Mouse (Mus musculus): ENCODE measurements around the gene Tprkb. TPM values are rescaled to one million over a fixed set of nuclear protein-coding genes. Genes with fewer than 3 reads are reported as not detected.
"Not testable (repeated sequence)": the region's sequence is repeated elsewhere in the genome, so short reads cannot be mapped to it uniquely, and the experiment has no call there.

Gene Tprkb
- 61.3 and 65.1 TPM in 2 replicates for polyA plus RNA-seq (2015; fragmentation: Nextera tagmentation; extraction: Ambion mirVana)

DNA sequence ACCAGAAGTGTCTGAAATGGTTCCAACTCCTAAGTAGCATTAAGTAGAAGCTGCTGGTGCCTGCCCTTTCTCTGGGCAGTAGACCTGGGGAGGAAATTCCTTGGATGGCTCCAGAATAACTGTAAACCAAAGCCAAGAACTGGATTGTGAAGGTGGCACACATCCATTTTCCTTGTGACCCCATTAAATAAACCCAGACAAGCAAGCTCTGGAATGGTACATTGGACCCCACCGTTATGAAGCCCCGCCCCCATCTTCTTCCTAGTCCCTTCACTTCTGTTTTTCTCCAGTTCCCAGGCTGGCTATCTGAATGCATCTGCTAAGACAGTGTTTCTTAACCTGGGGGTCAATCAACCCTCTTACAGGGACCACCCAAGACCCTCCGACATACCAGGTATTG is at the start of gene Tprkb:
Gene Tprkb (plus strand): TSS at position 279 of the 400 bp plus-strand sequence.
- Histone ChIP-seq H3K4me3 (ENCODE audit: low read depth, low read length) (no peak within 1 kb of the TSS), H3K9me3 (ENCODE audit: control insufficient read depth) (no peaks in the 10 kb centered on the region), H3K27ac (ENCODE audit: low read depth, low read length) (no peak within 1 kb of the TSS), H3K27me3 (replicated peaks; ENCODE audit: control insufficient read depth, insufficient read depth, low read length) (no peaks in the 10 kb centered on the region), H3K9ac (ENCODE audit: low read depth, low read length) (no peak within 1 kb of the TSS), H3K4me1 (replicated peaks; ENCODE audit: control insufficient read depth, insufficient read depth, low read length) (0 out of 2 replicates have a peak, but pooled peaks cover 2% of the 10 kb centered on the region), H3K4me2 (replicated peaks; ENCODE audit: low read depth) (no peak within 1 kb of the TSS), H3K36me3 (ENCODE audit: control insufficient read depth, insufficient read depth) (no peaks in the 10 kb centered on the region)
- 72% methylated on average over 3 of the region's 3 CpGs for WGBS
- TF ChIP-seq CTCF (IDR thresholded peaks at IDR 0.05; ENCODE audit: low read depth): no peak
- ATAC-seq: no peak

DNA sequence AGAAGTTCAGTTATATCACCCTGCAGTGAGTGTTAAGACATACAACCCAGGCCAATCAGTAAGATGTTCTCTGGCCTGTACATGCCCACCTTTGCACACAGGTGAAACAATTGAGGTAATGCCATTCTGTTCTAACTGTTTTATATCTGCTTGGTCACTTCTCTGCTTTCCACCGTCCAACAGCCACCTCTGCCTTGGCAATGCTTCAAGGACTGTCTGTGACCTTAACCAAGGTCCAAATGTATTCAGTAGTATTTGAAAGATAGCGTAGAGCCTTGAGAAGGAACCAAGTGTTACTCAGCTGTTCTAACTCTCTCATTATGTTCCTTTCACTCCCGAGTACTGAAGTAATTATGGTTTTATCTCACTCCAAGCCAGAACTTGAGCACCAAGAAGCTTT is 49.1 kb upstream of the Tprkb start:
- no peak for TF ChIP-seq CTCF (IDR thresholded peaks at IDR 0.05; ENCODE audit: low read depth)
- H3K36me3 ChIP-seq (ENCODE audit: control insufficient read depth, insufficient read depth): no peaks in the 10 kb centered on the region
- H3K9ac ChIP-seq (ENCODE audit: low read depth, low read length): no peak overlapping the region
- no peak overlapping the region for H3K27ac ChIP-seq (ENCODE audit: low read depth, low read length)
- 66% methylated on average over 3 of the region's 3 CpGs for WGBS
- H3K27me3 ChIP-seq (replicated peaks; ENCODE audit: control insufficient read depth, insufficient read depth, low read length): no peaks in the 10 kb centered on the region
- H3K4me3 ChIP-seq (ENCODE audit: low read depth, low read length): no peak overlapping the region
- H3K9me3 ChIP-seq (ENCODE audit: control insufficient read depth): no peaks in the 10 kb centered on the region
- ATAC-seq: no peak
- H3K4me2 ChIP-seq (replicated peaks; ENCODE audit: low read depth): no peak overlapping the region
- H3K4me1 ChIP-seq (replicated peaks; ENCODE audit: control insufficient read depth, insufficient read depth, low read length): no peaks in the 10 kb centered on the region

DNA sequence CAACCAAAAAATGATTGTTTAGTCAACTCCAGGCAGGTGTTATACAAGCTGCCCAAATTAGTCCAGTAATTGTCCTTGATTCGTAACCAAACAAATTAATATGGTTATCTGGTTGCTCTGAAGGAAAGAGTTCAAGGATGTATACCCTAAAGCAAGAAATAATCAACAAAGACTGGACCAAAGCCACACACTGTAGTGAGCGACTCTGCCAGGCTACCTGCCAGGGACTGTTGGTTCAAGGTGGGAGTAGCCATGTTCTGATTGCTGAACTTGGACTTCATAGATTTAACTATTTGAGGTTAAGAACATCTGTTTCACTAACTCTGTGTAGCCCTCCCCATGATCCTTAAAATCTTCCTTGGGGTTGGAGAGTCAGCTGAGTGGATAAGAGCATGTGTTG is 48.5 kb upstream of the Tprkb start:
- 79% methylated on average over 2 of the region's 2 CpGs for WGBS
- TF ChIP-seq CTCF (IDR thresholded peaks at IDR 0.05; ENCODE audit: low read depth): no peak

DNA sequence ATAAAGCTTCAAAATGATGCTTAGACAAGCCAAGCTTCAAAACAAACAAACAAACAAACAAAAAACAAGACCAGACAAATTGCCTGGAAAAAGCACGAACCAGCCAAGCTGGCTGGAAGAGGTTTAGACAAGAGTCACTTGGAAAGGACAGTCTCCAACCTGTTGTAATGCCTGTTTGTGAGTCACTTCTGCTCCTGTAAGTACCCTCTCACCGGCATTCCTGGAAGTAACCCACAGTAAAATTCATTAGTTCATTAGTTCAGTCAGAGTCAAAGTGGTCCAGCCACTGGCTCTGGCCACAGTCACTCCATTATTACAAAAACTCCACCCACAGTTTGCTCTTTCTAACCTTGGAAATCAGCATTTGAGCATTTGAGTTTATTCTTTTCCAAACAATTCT is 47.8 kb upstream of the Tprkb start:
- Histone ChIP-seq H3K4me3 (ENCODE audit: low read depth, low read length) (no peak overlapping the region), H3K9me3 (ENCODE audit: control insufficient read depth) (no peaks in the 10 kb centered on the region), H3K27me3 (replicated peaks; ENCODE audit: control insufficient read depth, insufficient read depth, low read length) (no peaks in the 10 kb centered on the region), H3K4me2 (replicated peaks; ENCODE audit: low read depth) (no peak overlapping the region), H3K27ac (ENCODE audit: low read depth, low read length) (no peak overlapping the region), H3K9ac (ENCODE audit: low read depth, low read length) (no peak overlapping the region), H3K36me3 (ENCODE audit: control insufficient read depth, insufficient read depth) (no peaks in the 10 kb centered on the region), H3K4me1 (replicated peaks; ENCODE audit: control insufficient read depth, insufficient read depth, low read length) (no peaks in the 10 kb centered on the region)
- 88% methylated on average over 2 of the region's 2 CpGs for WGBS
- no peak for ATAC-seq
- TF ChIP-seq CTCF (IDR thresholded peaks at IDR 0.05; ENCODE audit: low read depth): no peak

More for the DNA sequence above, 48.5 kb upstream of the Tprkb start:
- Histone ChIP-seq H3K9me3 (ENCODE audit: control insufficient read depth) (no peaks in the 10 kb centered on the region), H3K27me3 (replicated peaks; ENCODE audit: control insufficient read depth, insufficient read depth, low read length) (no peaks in the 10 kb centered on the region), H3K36me3 (ENCODE audit: control insufficient read depth, insufficient read depth) (no peaks in the 10 kb centered on the region), H3K4me2 (replicated peaks; ENCODE audit: low read depth) (no peak overlapping the region), H3K9ac (ENCODE audit: low read depth, low read length) (no peak overlapping the region), H3K4me1 (replicated peaks; ENCODE audit: control insufficient read depth, insufficient read depth, low read length) (no peaks in the 10 kb centered on the region), H3K4me3 (ENCODE audit: low read depth, low read length) (no peak overlapping the region), H3K27ac (ENCODE audit: low read depth, low read length) (no peak overlapping the region)
- no peak for ATAC-seq

GRCm38 (mm10) chr6:85864900-85865639 is 46.6 kb upstream of the Tprkb start:
- not testable (repeated sequence) for H3K27me3 ChIP-seq (replicated peaks; ENCODE audit: control insufficient read depth, insufficient read depth, low read length); H3K9ac ChIP-seq (ENCODE audit: low read depth, low read length); H3K4me2 ChIP-seq (replicated peaks; ENCODE audit: low read depth); H3K36me3 ChIP-seq (ENCODE audit: control insufficient read depth, insufficient read depth); H3K4me3 ChIP-seq (ENCODE audit: low read depth, low read length); H3K4me1 ChIP-seq (replicated peaks; ENCODE audit: control insufficient read depth, insufficient read depth, low read length); H3K27ac ChIP-seq (ENCODE audit: low read depth, low read length); H3K9me3 ChIP-seq (ENCODE audit: control insufficient read depth); ATAC-seq
- WGBS: 73% methylated on average over 5 of the region's 7 CpGs

GRCm38 (mm10) chr6:85866166-85866565 is 45.5 kb upstream of the Tprkb start:
- not testable (repeated sequence) for H3K27ac ChIP-seq (ENCODE audit: low read depth, low read length); H3K9me3 ChIP-seq (ENCODE audit: control insufficient read depth); H3K4me3 ChIP-seq (ENCODE audit: low read depth, low read length); ATAC-seq; H3K4me1 ChIP-seq (replicated peaks; ENCODE audit: control insufficient read depth, insufficient read depth, low read length); H3K27me3 ChIP-seq (replicated peaks; ENCODE audit: control insufficient read depth, insufficient read depth, low read length); H3K9ac ChIP-seq (ENCODE audit: low read depth, low read length); H3K36me3 ChIP-seq (ENCODE audit: control insufficient read depth, insufficient read depth); H3K4me2 ChIP-seq (replicated peaks; ENCODE audit: low read depth)
- WGBS: 87% methylated on average over 3 of the region's 3 CpGs

- not testable (repeated sequence) for H3K4me3 ChIP-seq (ENCODE audit: low read depth, low read length); H3K9ac ChIP-seq (ENCODE audit: low read depth, low read length); H3K9me3 ChIP-seq (ENCODE audit: control insufficient read depth); ATAC-seq; H3K4me1 ChIP-seq (replicated peaks; ENCODE audit: control insufficient read depth, insufficient read depth, low read length); H3K4me2 ChIP-seq (replicated peaks; ENCODE audit: low read depth); H3K27ac ChIP-seq (ENCODE audit: low read depth, low read length); H3K36me3 ChIP-seq (ENCODE audit: control insufficient read depth, insufficient read depth); H3K27me3 ChIP-seq (replicated peaks; ENCODE audit: control insufficient read depth, insufficient read depth, low read length)
- 67% methylated on average over 1 of the region's 1 CpGs for WGBS
These were observed 44.7 kb upstream of the Tprkb start for GRCm38 (mm10) chr6:85866995-85867394.
